Mouse (Mus musculus) lung, postnatal 0 days (tissue): Measurements from ENCODE around the gene Ctdsp1.

ENCODE experiments used
- CTCF ChIP-seq: IDR thresholded peaks from 2 replicates; pipeline ENCODE4 v1.5.1; 2016; ENCODE audit warnings: antibody characterized with exemption, mild to moderate bottlenecking
- EP300 ChIP-seq: IDR thresholded peaks from 2 replicates; pipeline ENCODE4 v1.6.1; 2016; ENCODE audit warnings: antibody characterized with exemption, mild to moderate bottlenecking, control low read depth

GRCm38 (mm10) chr1:74435563-74435962 lies 44.3 kb downstream of the Ctdsp1 start:
- TF ChIP-seq CTCF (no peak), EP300 (no peak)
